Mouse (Mus musculus) erythroblast, embryonic 14.5 days (primary cell): Measurements from ENCODE around the gene Pou2f2. TPM values are rescaled to one million over a fixed set of nuclear protein-coding genes. Genes with fewer than 3 reads are reported as not detected.

Experiments used
- H3K27me3 ChIP-seq: 2 replicates; pipeline ENCODE4 v1.6.1; 2012; ENCODE audit warnings: inconsistent platforms; ENCODE audit not compliant: control insufficient read depth
- H3K36me3 ChIP-seq: 2 replicates; pipeline ENCODE4 v1.6.1; 2012; ENCODE audit warnings: mild to moderate bottlenecking, inconsistent platforms; ENCODE audit not compliant: control insufficient read depth
- H3K4me1 ChIP-seq: 2 replicates; pipeline ENCODE4 v1.6.1; 2012; ENCODE audit warnings: inconsistent platforms; ENCODE audit not compliant: control insufficient read depth
- H3K4me3 ChIP-seq: replicated peaks from 2 replicates; pipeline ENCODE3; 2012; ENCODE audit warnings: moderate library complexity, mild to moderate bottlenecking, inconsistent platforms
- H3K9me3 ChIP-seq: 2 replicates; pipeline ENCODE4 v1.6.1; 2012; ENCODE audit warnings: low read length, inconsistent platforms, mixed read lengths; ENCODE audit not compliant: control insufficient read depth
- GATA1 ChIP-seq: IDR thresholded peaks from 2 replicates; pipeline ENCODE4 v1.6.1; 2012; ENCODE audit warnings: low read length, inconsistent platforms, mixed read lengths
- TAL1 ChIP-seq: IDR thresholded peaks from 3 replicates; pipeline ENCODE4 v1.6.1; 2012; ENCODE audit warnings: low read length, inconsistent platforms, mixed read lengths
- polyA plus RNA-seq: library from polyadenylated mRNA; stranded (reverse); fragments of >175 nt; gene quantifications from 2 replicates; pipeline ENCODE4 v1.2.3, GENCODE M21; 2012

The Pou2f2 gene
- polyA plus RNA-seq, 1 experiment, result 0.29 TPM

- no peak overlapping the region for H3K4me3 ChIP-seq
- H3K4me1 ChIP-seq, result no peaks in the 10 kb centered on the region
- peaks cover 7% of the 10 kb centered on the region for H3K27me3 ChIP-seq
- TF ChIP-seq GATA1 (no peak), TAL1 (no peak)
- no peaks in the 10 kb centered on the region for H3K9me3 ChIP-seq
- no peaks in the 10 kb centered on the region for H3K36me3 ChIP-seq
Measured at GRCm38 (mm10) chr7:25098169-25098568, 81.4 kb downstream of the Pou2f2 start.

GRCm38 (mm10) chr7:25089875-25090274 is 89.7 kb downstream of the Pou2f2 start:
- peaks cover 3% of the 10 kb centered on the region; the same call in 1 of the 2 replicates for H3K27me3 ChIP-seq
- H3K4me1 ChIP-seq, result peaks cover 9% of the 10 kb centered on the region
- H3K4me3 ChIP-seq, result no peak overlapping the region
- no peak for TF ChIP-seq TAL1
- no peak for TF ChIP-seq GATA1
- peaks cover 15% of the 10 kb centered on the region for H3K36me3 ChIP-seq
- no peaks in the 10 kb centered on the region for H3K9me3 ChIP-seq

- H3K9me3 ChIP-seq, result no peaks in the 10 kb centered on the region
- H3K27me3 ChIP-seq, result no peaks in the 10 kb centered on the region
- TF ChIP-seq GATA1 (no peak), TAL1 (no peak)
- H3K36me3 ChIP-seq, result peaks cover 24% of the 10 kb centered on the region
- peaks cover 17% of the 10 kb centered on the region for H3K4me1 ChIP-seq
- no peak overlapping the region for H3K4me3 ChIP-seq
Measured at GRCm38 (mm10) chr7:25088968-25089367, 90.6 kb downstream of the Pou2f2 start.

- Histone ChIP-seq H3K4me3 (no peak overlapping the region), H3K9me3 (no peaks in the 10 kb centered on the region), H3K36me3 (peaks cover 28% of the 10 kb centered on the region), H3K27me3 (no peaks in the 10 kb centered on the region), H3K4me1 (peaks cover 18% of the 10 kb centered on the region)
- TF ChIP-seq TAL1, result no peak
- TF ChIP-seq GATA1, result no peak
Measured at GRCm38 (mm10) chr7:25088531-25088930, 91.0 kb downstream of the Pou2f2 start.

- H3K9me3 ChIP-seq, result no peaks in the 10 kb centered on the region
- H3K27me3 ChIP-seq, result no peaks in the 10 kb centered on the region
- H3K36me3 ChIP-seq, result peaks cover 34% of the 10 kb centered on the region
- H3K4me1 ChIP-seq, result peaks cover 18% of the 10 kb centered on the region
- no peak for TF ChIP-seq TAL1
- TF ChIP-seq GATA1, result no peak
- H3K4me3 ChIP-seq, result no peak overlapping the region
Measured at GRCm38 (mm10) chr7:25087972-25088371, 91.6 kb downstream of the Pou2f2 start.

- no peaks in the 10 kb centered on the region for H3K9me3 ChIP-seq
- H3K27me3 ChIP-seq, result no peaks in the 10 kb centered on the region
- no peak overlapping the region for H3K4me3 ChIP-seq
- H3K4me1 ChIP-seq, result peaks cover 18% of the 10 kb centered on the region
- peaks cover 40% of the 10 kb centered on the region for H3K36me3 ChIP-seq
- no peak for TF ChIP-seq GATA1
- no peak for TF ChIP-seq TAL1
Measured at GRCm38 (mm10) chr7:25087256-25087912, 92.1 kb downstream of the Pou2f2 start.

GRCm38 (mm10) chr7:25086656-25087055 is 92.9 kb downstream of the Pou2f2 start:
- Histone ChIP-seq H3K4me1 (peaks cover 18% of the 10 kb centered on the region), H3K36me3 (peaks cover 47% of the 10 kb centered on the region)

GRCm38 (mm10) chr7:25084621-25085020 is 94.9 kb downstream of the Pou2f2 start:
- no peak overlapping the region for H3K4me3 ChIP-seq
- TF ChIP-seq TAL1 (no peak), GATA1 (no peak)
- H3K4me1 ChIP-seq, result peaks cover 21% of the 10 kb centered on the region

More at GRCm38 (mm10) chr7:25086656-25087055, 92.9 kb downstream of the Pou2f2 start:
- Histone ChIP-seq H3K4me3 (no peak overlapping the region), H3K9me3 (peaks cover 3% of the 10 kb centered on the region; the same call in 1 of the 2 replicates), H3K27me3 (no peaks in the 10 kb centered on the region)
- TF ChIP-seq TAL1 (no peak), GATA1 (no peak)

GRCm38 (mm10) chr7:25082510-25082909 is 97.0 kb downstream of the Pou2f2 start:
- H3K4me3 ChIP-seq, result no peak overlapping the region
- TF ChIP-seq GATA1 (no peak), TAL1 (no peak)
- peaks cover 36% of the 10 kb centered on the region for H3K4me1 ChIP-seq
- H3K27me3 ChIP-seq, result peaks cover 2% of the 10 kb centered on the region; the same call in 1 of the 2 replicates
- H3K36me3 ChIP-seq, result peaks cover 81% of the 10 kb centered on the region
- peaks cover 18% of the 10 kb centered on the region for H3K9me3 ChIP-seq

More at GRCm38 (mm10) chr7:25084621-25085020, 94.9 kb downstream of the Pou2f2 start:
- Histone ChIP-seq H3K36me3 (peaks cover 68% of the 10 kb centered on the region), H3K9me3 (peaks cover 18% of the 10 kb centered on the region), H3K27me3 (peaks cover 2% of the 10 kb centered on the region; the same call in 1 of the 2 replicates)

- H3K4me1 ChIP-seq, result peaks cover 47% of the 10 kb centered on the region
- peaks cover 2% of the 10 kb centered on the region; the same call in 1 of the 2 replicates for H3K27me3 ChIP-seq
- TF ChIP-seq GATA1, result no peak
- no peak for TF ChIP-seq TAL1
- no peak overlapping the region for H3K4me3 ChIP-seq
- H3K9me3 ChIP-seq, result peaks cover 18% of the 10 kb centered on the region
- H3K36me3 ChIP-seq, result peaks cover 72% of the 10 kb centered on the region
Measured at GRCm38 (mm10) chr7:25080431-25080830, 99.1 kb downstream of the Pou2f2 start.
